In genomic region chr5:43561639-43562252, GRCm38 (mm10) we compare ENCODE assay signal across 10 mouse cellular contexts. TPM values are rescaled to one million over a fixed set of nuclear protein-coding genes. Genes with fewer than 3 reads are reported as not detected.
DNase-seq lines count a peak whose midpoint lies in the region; ATAC-seq lines count a peak whose summit lies in the region.
"Had no signal": no experiment of that assay in that cellular context is flagged by ENCODE, and none has a peak within 500 bp of the region (broad histone marks: within the 10 kb centered on the region; RNA-seq: fewer than 3 reads in every experiment).

No protein-coding gene starts in this region.

- intact Hi-C loops in left cerebral cortex, postnatal 14 days (cut with DNase I) = no loop called here
- intact Hi-C loops in left cerebral cortex, postnatal 36 days (cut with DNase I) = no loop called here

- H3K27me3 ChIP-seq in embryonic facial prominence, embryonic 15.5 days = no peaks in the 10 kb centered on the region
- no peaks in the 10 kb centered on the region for H3K27me3 ChIP-seq in midbrain, embryonic 10.5 days (ENCODE audit: low read depth, poor library complexity, severe bottlenecking)

- 21% methylated on average over 2 of the region's 2 CpGs for WGBS in embryonic facial prominence, embryonic 15.5 days
- 82% methylated on average over 2 of the region's 2 CpGs for WGBS in midbrain, embryonic 10.5 days

- 0 out of 2 replicates have a peak, but pooled peaks have one; percentile 29 for ATAC-seq in embryonic facial prominence, embryonic 15.5 days (ENCODE audit: insufficient number of reproducible peaks, low FRiP score, low TSS enrichment, low read depth)
- peak; percentile 42 to 56 for ATAC-seq in hematopoietic stem cell, adult 5-6 weeks (replicated peaks in 1 of 2; ENCODE audit: insufficient read depth in 1 of 2, low FRiP score in 2 of 2, low TSS enrichment in 1 of 2, low read depth in 1 of 2, poor library complexity in 2 of 2, severe bottlenecking in 2 of 2)
- ATAC-seq: hindbrain, postnatal 0 days had no signal

- no peaks in the 10 kb centered on the region for H3K4me1 ChIP-seq in embryonic facial prominence, embryonic 15.5 days
- no peaks in the 10 kb centered on the region for H3K4me1 ChIP-seq in midbrain, embryonic 10.5 days

- no peak overlapping the region for H3K27ac ChIP-seq in embryonic facial prominence, embryonic 15.5 days (replicated peaks)
- no peak overlapping the region for H3K27ac ChIP-seq in midbrain, embryonic 10.5 days (replicated peaks)
- H3K27ac ChIP-seq: hindbrain, postnatal 0 days had no signal

- H3K4me2 ChIP-seq in embryonic facial prominence, embryonic 15.5 days (replicated peaks) = no peak overlapping the region

- H3K4me3 ChIP-seq in embryonic facial prominence, embryonic 15.5 days (replicated peaks) = no peak overlapping the region
- no peak overlapping the region for H3K4me3 ChIP-seq in midbrain, embryonic 10.5 days

- H3K9me3 ChIP-seq in embryonic facial prominence, embryonic 15.5 days (replicated peaks) = no peaks in the 10 kb centered on the region
- no peaks in the 10 kb centered on the region for H3K9me3 ChIP-seq in midbrain, embryonic 10.5 days (replicated peaks)

- DNase-seq in left cerebral cortex, postnatal 14 days (ENCODE audit: low spot score in 2 of 2) = peak; percentile 23 to 46
- no peak for DNase-seq in left cerebral cortex, postnatal 36 days (ENCODE audit: low spot score in 2 of 2)
- DNase-seq in lung, postnatal 25 days (ENCODE audit: low spot score) = peak; percentile 54
- DNase-seq in adrenal gland, adult 2 months = no peak
- no peak for DNase-seq in midbrain, embryonic 10.5 days (ENCODE audit: low spot score)
- DNase-seq: thymus, postnatal 25 days had no signal

- no peak overlapping the region for H3K9ac ChIP-seq in embryonic facial prominence, embryonic 15.5 days

- no peaks in the 10 kb centered on the region for H3K36me3 ChIP-seq in embryonic facial prominence, embryonic 15.5 days
- H3K36me3 ChIP-seq in midbrain, embryonic 10.5 days = no peaks in the 10 kb centered on the region

RNA-seq across cellular contexts. Expression of gene C1qtnf7, which starts 46.4 kb away (rescaled TPM):
- total RNA-seq in left cerebral cortex, postnatal 14 days (2021) = 1 to 10 TPM; 1.7 to 2.4 TPM
- total RNA-seq in left cerebral cortex, postnatal 36 days (2021) = 1 to 10 TPM; 1.2 to 1.3 TPM
- polyA plus RNA-seq in embryonic facial prominence, embryonic 15.5 days (2015; fragmentation: Nextera tagmentation; extraction: Ambion mirVana) = 18.1 and 20.6 TPM in 2 replicates
- not detected in 2 replicates for total RNA-seq in hematopoietic stem cell, adult 5-6 weeks (2017)
- 1 to 10 TPM; 3.7 to 6.3 TPM for total RNA-seq in adrenal gland, adult 2 months (2021)
- 0.65 and 1.2 TPM in 2 replicates for polyA plus RNA-seq in adrenal gland, adult 2 months (2012; rRNA removed)
- 0.12 and 0.41 TPM in 2 replicates for polyA plus RNA-seq in midbrain, embryonic 10.5 days (2016; fragmentation: Nextera tagmentation; extraction: Ambion mirVana)
- total RNA-seq: ES-E14 had no signal

Comparison
In these comparisons a context has a peak if more than half of its experiments do, and no peak if none do; other contexts are left out.
1. DNase-seq: peak in left cerebral cortex, postnatal 14 days (2 of 2) and lung, postnatal 25 days (single experiment); none in left cerebral cortex, postnatal 36 days (0 of 2), adrenal gland, adult 2 months (single experiment) and midbrain, embryonic 10.5 days (single experiment).